Mouse (Mus musculus): ENCODE results near the gene Slc22a22. TPM values are rescaled to one million over a fixed set of nuclear protein-coding genes. Genes with fewer than 3 reads are reported as not detected.

Slc22a22 gene
- polyA plus RNA-seq, 1 experiment = not detected

DNA sequence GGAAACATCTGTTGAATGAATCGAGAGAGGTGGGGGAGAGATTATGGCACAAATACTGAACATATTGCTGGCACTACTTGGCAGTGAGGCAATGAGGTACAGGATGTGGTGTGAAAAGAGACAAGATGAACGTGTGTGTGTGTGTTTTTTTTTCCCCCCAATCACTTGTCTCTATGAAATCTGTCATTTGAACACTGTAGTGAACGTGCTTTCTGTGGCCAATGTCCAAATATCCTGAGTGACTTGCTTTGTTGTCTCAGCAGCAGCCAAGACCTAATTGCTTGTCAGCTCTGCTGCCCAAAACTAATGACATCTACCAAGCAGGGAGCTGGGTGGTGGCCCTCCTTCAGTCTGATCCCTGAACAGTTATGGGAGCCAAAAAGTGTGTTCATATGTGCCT, 136.9 kb downstream of the Slc22a22 start:
- Histone ChIP-seq H3K27me3 (ENCODE audit: control insufficient read depth, insufficient read depth, low read length, poor library complexity, severe bottlenecking) (no peaks in the 10 kb centered on the region; the same call in 1 of the 2 replicates), H3K36me3 (ENCODE audit: control insufficient read depth, insufficient read depth, low read length, poor library complexity, severe bottlenecking) (no peaks in the 10 kb centered on the region), H3K4me1 (ENCODE audit: control insufficient read depth, insufficient read depth, low read length) (no peaks in the 10 kb centered on the region), H3K4me3 (ENCODE audit: low read depth, low read length) (no peak overlapping the region), H3K9ac (ENCODE audit: low read depth, poor library complexity, severe bottlenecking) (no peak overlapping the region), H3K9me3 (replicated peaks; ENCODE audit: control insufficient read depth, insufficient read depth, low read length, poor library complexity, severe bottlenecking) (no peaks in the 10 kb centered on the region), H3K27ac (ENCODE audit: insufficient read depth, low read length) (no peak overlapping the region)
- TF ChIP-seq EP300 (IDR thresholded peaks at IDR 0.05; ENCODE audit: insufficient read depth, low read depth, low read length) (no peak), POLR2A (IDR thresholded peaks at IDR 0.05; ENCODE audit: insufficient read depth, low read length) (no peak), CTCF (IDR thresholded peaks at IDR 0.05; ENCODE audit: low read depth, low read length) (no peak)

GRCm38 (mm10) chr15:57331326-57331725, 146.1 kb downstream of the Slc22a22 start:
- Histone ChIP-seq H3K27me3 (ENCODE audit: control insufficient read depth, insufficient read depth, low read length, poor library complexity, severe bottlenecking) (no peaks in the 10 kb centered on the region), H3K9ac (ENCODE audit: low read depth, poor library complexity, severe bottlenecking) (no peak overlapping the region), H3K36me3 (ENCODE audit: control insufficient read depth, insufficient read depth, low read length, poor library complexity, severe bottlenecking) (no peaks in the 10 kb centered on the region), H3K4me3 (ENCODE audit: low read depth, low read length) (no peak overlapping the region), H3K4me1 (ENCODE audit: control insufficient read depth, insufficient read depth, low read length) (no peaks in the 10 kb centered on the region), H3K27ac (ENCODE audit: insufficient read depth, low read length) (no peak overlapping the region), H3K9me3 (replicated peaks; ENCODE audit: control insufficient read depth, insufficient read depth, low read length, poor library complexity, severe bottlenecking) (no peaks in the 10 kb centered on the region)
- no peak for TF ChIP-seq EP300 (IDR thresholded peaks at IDR 0.05; ENCODE audit: insufficient read depth, low read depth, low read length)
- TF ChIP-seq CTCF (IDR thresholded peaks at IDR 0.05; ENCODE audit: low read depth, low read length) = no peak
- TF ChIP-seq POLR2A (IDR thresholded peaks at IDR 0.05; ENCODE audit: insufficient read depth, low read length) = no peak

GRCm38 (mm10) chr15:57318001-57318400, 159.4 kb downstream of the Slc22a22 start:
- H3K27me3 ChIP-seq (ENCODE audit: control insufficient read depth, insufficient read depth, low read length, poor library complexity, severe bottlenecking) = no peaks in the 10 kb centered on the region
- no peak for TF ChIP-seq CTCF (IDR thresholded peaks at IDR 0.05; ENCODE audit: low read depth, low read length)
- no peak for TF ChIP-seq POLR2A (IDR thresholded peaks at IDR 0.05; ENCODE audit: insufficient read depth, low read length)
- H3K9me3 ChIP-seq (replicated peaks; ENCODE audit: control insufficient read depth, insufficient read depth, low read length, poor library complexity, severe bottlenecking) = peaks cover 12% of the 10 kb centered on the region
- H3K36me3 ChIP-seq (ENCODE audit: control insufficient read depth, insufficient read depth, low read length, poor library complexity, severe bottlenecking) = no peaks in the 10 kb centered on the region
- H3K4me3 ChIP-seq (ENCODE audit: low read depth, low read length) = no peak overlapping the region
- no peak overlapping the region for H3K27ac ChIP-seq (ENCODE audit: insufficient read depth, low read length)
- no peaks in the 10 kb centered on the region for H3K4me1 ChIP-seq (ENCODE audit: control insufficient read depth, insufficient read depth, low read length)
- no peak overlapping the region for H3K9ac ChIP-seq (ENCODE audit: low read depth, poor library complexity, severe bottlenecking)

GRCm38 (mm10) chr15:57316486-57316885, 160.9 kb downstream of the Slc22a22 start:
- Histone ChIP-seq H3K27ac (ENCODE audit: insufficient read depth, low read length) (peak overlapping the region; percentile 83), H3K9ac (ENCODE audit: low read depth, poor library complexity, severe bottlenecking) (no peak overlapping the region), H3K9me3 (replicated peaks; ENCODE audit: control insufficient read depth, insufficient read depth, low read length, poor library complexity, severe bottlenecking) (peaks cover 22% of the 10 kb centered on the region), H3K36me3 (ENCODE audit: control insufficient read depth, insufficient read depth, low read length, poor library complexity, severe bottlenecking) (no peaks in the 10 kb centered on the region), H3K4me3 (ENCODE audit: low read depth, low read length) (no peak overlapping the region), H3K4me1 (ENCODE audit: control insufficient read depth, insufficient read depth, low read length) (no peaks in the 10 kb centered on the region), H3K27me3 (ENCODE audit: control insufficient read depth, insufficient read depth, low read length, poor library complexity, severe bottlenecking) (no peaks in the 10 kb centered on the region)
- TF ChIP-seq EP300 (IDR thresholded peaks at IDR 0.05; ENCODE audit: insufficient read depth, low read depth, low read length) (no peak), CTCF (IDR thresholded peaks at IDR 0.05; ENCODE audit: low read depth, low read length) (no peak), POLR2A (IDR thresholded peaks at IDR 0.05; ENCODE audit: insufficient read depth, low read length) (no peak)

GRCm38 (mm10) chr15:57302710-57303109, 174.7 kb downstream of the Slc22a22 start:
- no peak overlapping the region for H3K27ac ChIP-seq (ENCODE audit: insufficient read depth, low read length)
- TF ChIP-seq CTCF (IDR thresholded peaks at IDR 0.05; ENCODE audit: low read depth, low read length) (no peak), POLR2A (IDR thresholded peaks at IDR 0.05; ENCODE audit: insufficient read depth, low read length) (no peak), EP300 (IDR thresholded peaks at IDR 0.05; ENCODE audit: insufficient read depth, low read depth, low read length) (no peak)
- H3K4me1 ChIP-seq (ENCODE audit: control insufficient read depth, insufficient read depth, low read length) = no peaks in the 10 kb centered on the region
- H3K36me3 ChIP-seq (ENCODE audit: control insufficient read depth, insufficient read depth, low read length, poor library complexity, severe bottlenecking) = no peaks in the 10 kb centered on the region
- H3K27me3 ChIP-seq (ENCODE audit: control insufficient read depth, insufficient read depth, low read length, poor library complexity, severe bottlenecking) = no peaks in the 10 kb centered on the region
- no peak overlapping the region for H3K9ac ChIP-seq (ENCODE audit: low read depth, poor library complexity, severe bottlenecking)
- no peaks in the 10 kb centered on the region for H3K9me3 ChIP-seq (replicated peaks; ENCODE audit: control insufficient read depth, insufficient read depth, low read length, poor library complexity, severe bottlenecking)
- H3K4me3 ChIP-seq (ENCODE audit: low read depth, low read length) = no peak overlapping the region

DNA sequence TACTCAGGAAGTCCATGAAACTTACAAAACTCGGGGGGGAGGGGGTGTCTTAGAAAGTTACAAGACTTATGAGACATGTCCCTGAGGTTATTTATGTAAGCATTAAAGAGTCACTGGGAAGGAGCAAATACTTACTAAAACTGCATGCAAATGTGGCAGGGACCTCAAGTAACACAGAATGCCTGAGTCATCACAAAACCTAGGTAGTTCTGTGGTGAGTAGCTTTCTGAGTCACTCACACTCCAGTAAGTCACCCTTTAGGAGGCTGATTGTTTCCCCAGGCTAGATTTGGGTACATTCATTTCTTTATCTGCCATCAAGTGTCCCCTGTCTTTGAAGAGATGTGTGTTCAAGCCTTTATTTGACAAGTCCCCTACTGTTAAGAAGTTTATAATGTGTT, 198.9 kb downstream of the Slc22a22 start:
- no peak overlapping the region for H3K4me3 ChIP-seq (ENCODE audit: low read depth, low read length)
- no peak overlapping the region for H3K9ac ChIP-seq (ENCODE audit: low read depth, poor library complexity, severe bottlenecking)
- H3K27ac ChIP-seq (ENCODE audit: insufficient read depth, low read length) = no peak overlapping the region
- H3K36me3 ChIP-seq (ENCODE audit: control insufficient read depth, insufficient read depth, low read length, poor library complexity, severe bottlenecking) = no peaks in the 10 kb centered on the region
- H3K27me3 ChIP-seq (ENCODE audit: control insufficient read depth, insufficient read depth, low read length, poor library complexity, severe bottlenecking) = no peaks in the 10 kb centered on the region
- H3K9me3 ChIP-seq (replicated peaks; ENCODE audit: control insufficient read depth, insufficient read depth, low read length, poor library complexity, severe bottlenecking) = no peaks in the 10 kb centered on the region
- no peak for TF ChIP-seq CTCF (IDR thresholded peaks at IDR 0.05; ENCODE audit: low read depth, low read length)
- no peak for TF ChIP-seq POLR2A (IDR thresholded peaks at IDR 0.05; ENCODE audit: insufficient read depth, low read length)
- TF ChIP-seq EP300 (IDR thresholded peaks at IDR 0.05; ENCODE audit: insufficient read depth, low read depth, low read length) = no peak
- no peaks in the 10 kb centered on the region for H3K4me1 ChIP-seq (ENCODE audit: control insufficient read depth, insufficient read depth, low read length)

All from ES-Bruce4 (cell line).